Mouse (Mus musculus) hindbrain, postnatal 0 days (tissue): Measurements from ENCODE around the gene Asb2. TPM values are rescaled to one million over a fixed set of nuclear protein-coding genes. Genes with fewer than 3 reads are reported as not detected.
A peak's percentile ranks its signal among the peaks of the same experiment; 100 is the strongest.

Source experiments
- ATAC-seq: fragments of 200-750 bp; cut with Nextera tagmentation; 2 replicates; pipeline ENCODE4 v1.8.0; 2017; ENCODE audit warnings: mild to moderate bottlenecking, moderate TSS enrichment, moderate library complexity
- DNase-seq: peaks from one replicate; pipeline ENCODE4 v3.0.0-alpha.2; 2015; ENCODE audit warnings: low spot score
- H3K27ac ChIP-seq: fragments of 300-500 bp; sonication (generic); 2 replicates; pipeline ENCODE4 v1.5.1; 2014; ENCODE audit warnings: mild to moderate bottlenecking
- H3K27me3 ChIP-seq: fragments of 300-500 bp; sonication (generic); 2 replicates; pipeline ENCODE4 v1.6.1; 2014; ENCODE audit warnings: low read length, mixed read lengths; ENCODE audit not compliant: insufficient read depth
- H3K36me3 ChIP-seq: fragments of 300-500 bp; sonication (generic); 2 replicates; pipeline ENCODE4 v1.6.1; 2014; ENCODE audit warnings: low read length, mixed read lengths; ENCODE audit not compliant: insufficient read depth
- H3K4me1 ChIP-seq: fragments of 300-500 bp; sonication (generic); 2 replicates; pipeline ENCODE4 v1.6.1; 2014; ENCODE audit warnings: antibody characterized with exemption, low read length, mixed read lengths; ENCODE audit not compliant: insufficient read depth
- H3K4me2 ChIP-seq: fragments of 300-500 bp; sonication (generic); 2 replicates; pipeline ENCODE4 v1.6.1; 2014; ENCODE audit warnings: low read depth, mild to moderate bottlenecking, low read length, moderate library complexity, mixed read lengths
- H3K4me3 ChIP-seq: fragments of 300-500 bp; sonication (generic); 2 replicates; pipeline ENCODE4 v1.5.1; 2014; ENCODE audit warnings: low read length
- H3K9ac ChIP-seq: fragments of 300-500 bp; sonication (generic); replicated peaks from 2 replicates; pipeline ENCODE4 v1.6.1; 2014; ENCODE audit warnings: mild to moderate bottlenecking, low read length, moderate library complexity, mixed read lengths
- H3K9me3 ChIP-seq: fragments of 300-500 bp; sonication (generic); 2 replicates; pipeline ENCODE4 v1.6.1; 2016; ENCODE audit warnings: low read length, mixed read lengths
- CTCF ChIP-seq: IDR thresholded peaks from 2 replicates; pipeline ENCODE4 v1.5.1; 2016; ENCODE audit warnings: antibody characterized with exemption, control low read depth, low read depth
- WGBS: fragments of 180-500 bp; shearing (Covaris S2); extraction: QIAGEN DNeasy Blood & Tissue Kit; methylation state at CpG from one replicate; pipeline ENCODE4 v1.1.7; 2014; 5-methylcytosine and 5-hydroxymethylcytosine counted together
- polyA plus RNA-seq: library from polyadenylated mRNA; unstranded; fragments of >200 nt; fragmentation: Nextera tagmentation; extraction: Ambion mirVana; gene quantifications from 2 replicates; pipeline ENCODE4 v1.2.1, GENCODE M21; 2015
- total RNA-seq: library from RNA; depleted of rRNA; stranded (reverse); fragments of >200 nt; gene quantifications from 2 replicates; pipeline ENCODE4 v1.2.3, GENCODE M21; 2014; rRNA removed

Gene Asb2
- total RNA-seq (3.2 and 4.2 TPM in 2 replicates), polyA plus RNA-seq (1.4 and 1.6 TPM in 2 replicates)

DNA sequence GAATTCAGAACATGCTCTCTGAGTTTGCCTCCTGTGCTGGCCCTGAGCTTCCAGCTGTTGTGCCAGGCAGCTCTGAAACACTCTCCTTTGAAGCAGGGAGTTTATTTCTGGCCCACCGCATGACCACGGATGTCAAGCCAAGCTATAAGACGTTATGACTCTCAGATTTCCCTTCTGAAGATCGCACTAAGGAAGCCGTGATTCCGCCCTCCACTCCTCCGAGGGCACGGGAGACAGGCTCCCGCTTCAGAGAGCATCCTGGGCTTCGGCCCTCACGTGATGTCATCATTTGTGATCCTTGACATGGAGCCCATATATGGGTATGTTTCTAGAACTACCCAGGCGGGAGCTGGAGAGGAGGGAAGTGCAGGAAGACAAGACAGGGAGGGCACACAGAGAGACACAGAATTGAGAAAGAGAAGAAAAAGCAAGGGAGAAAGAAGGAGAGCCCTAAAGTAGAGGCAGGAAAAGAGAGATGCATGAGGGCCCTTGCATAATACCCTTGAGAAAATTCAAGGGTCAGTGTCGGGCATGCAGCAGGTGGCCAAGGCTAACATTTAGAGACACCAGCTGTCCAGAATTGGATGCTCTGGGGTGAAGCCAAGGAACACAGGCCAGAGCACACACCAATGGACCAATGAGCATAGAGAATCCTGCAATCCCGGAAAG is at the start of gene Asb2:
Gene Asb2 (minus strand): TSS at position 256 of the 669 bp plus-strand sequence.
- ATAC-seq (no peak), DNase-seq (no peak)
- H3K9me3 ChIP-seq, result no peaks in the 10 kb centered on the region
- no peaks in the 10 kb centered on the region for H3K36me3 ChIP-seq
- 69% methylated on average over 14 of the region's 14 CpGs for WGBS
- no peaks in the 10 kb centered on the region for H3K27me3 ChIP-seq
- H3K4me2 ChIP-seq, result no peak within 1 kb of the TSS
- H3K4me1 ChIP-seq, result no peaks in the 10 kb centered on the region
- H3K9ac ChIP-seq, result no peak within 1 kb of the TSS
- H3K4me3 ChIP-seq, result no peak within 1 kb of the TSS
- no peak for TF ChIP-seq CTCF
- no peak within 1 kb of the TSS for H3K27ac ChIP-seq

- TF ChIP-seq CTCF, result no peak
- no peaks in the 10 kb centered on the region for H3K4me1 ChIP-seq
- peaks cover 65% of the 10 kb centered on the region for H3K36me3 ChIP-seq
- H3K9me3 ChIP-seq, result no peaks in the 10 kb centered on the region
- no peak overlapping the region for H3K4me2 ChIP-seq
- H3K27me3 ChIP-seq, result no peaks in the 10 kb centered on the region
- H3K4me3 ChIP-seq, result no peak overlapping the region
- H3K27ac ChIP-seq, result no peak overlapping the region
- H3K9ac ChIP-seq, result no peak overlapping the region
- no peak for DNase-seq
- 90% methylated on average over 18 of the region's 18 CpGs for WGBS
- no peak for ATAC-seq
These were observed 48.3 kb upstream of the Asb2 start for GRCm38 (mm10) chr12:103404131-103404530.

DNA sequence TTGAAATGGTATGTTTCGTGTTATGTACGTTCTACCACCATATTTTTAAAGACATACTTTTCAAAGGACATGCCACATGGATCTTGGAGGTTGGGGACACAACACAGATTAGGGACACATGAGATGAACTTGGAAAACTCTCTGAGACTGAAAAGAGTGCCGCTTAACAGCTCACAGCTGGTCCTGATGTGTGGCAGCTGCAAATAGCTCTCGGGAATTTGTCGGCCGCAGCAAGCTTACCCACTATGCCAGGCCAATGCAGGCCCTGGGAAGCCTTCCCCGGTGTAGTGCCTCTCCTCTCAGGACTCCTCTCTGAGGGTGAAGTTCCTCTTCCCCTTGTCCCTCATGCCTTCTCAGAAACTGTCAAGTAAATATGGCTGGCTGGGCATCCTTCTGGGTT is 41.0 kb upstream of the Asb2 start:
- 82% methylated on average over 7 of the region's 7 CpGs for WGBS

DNA sequence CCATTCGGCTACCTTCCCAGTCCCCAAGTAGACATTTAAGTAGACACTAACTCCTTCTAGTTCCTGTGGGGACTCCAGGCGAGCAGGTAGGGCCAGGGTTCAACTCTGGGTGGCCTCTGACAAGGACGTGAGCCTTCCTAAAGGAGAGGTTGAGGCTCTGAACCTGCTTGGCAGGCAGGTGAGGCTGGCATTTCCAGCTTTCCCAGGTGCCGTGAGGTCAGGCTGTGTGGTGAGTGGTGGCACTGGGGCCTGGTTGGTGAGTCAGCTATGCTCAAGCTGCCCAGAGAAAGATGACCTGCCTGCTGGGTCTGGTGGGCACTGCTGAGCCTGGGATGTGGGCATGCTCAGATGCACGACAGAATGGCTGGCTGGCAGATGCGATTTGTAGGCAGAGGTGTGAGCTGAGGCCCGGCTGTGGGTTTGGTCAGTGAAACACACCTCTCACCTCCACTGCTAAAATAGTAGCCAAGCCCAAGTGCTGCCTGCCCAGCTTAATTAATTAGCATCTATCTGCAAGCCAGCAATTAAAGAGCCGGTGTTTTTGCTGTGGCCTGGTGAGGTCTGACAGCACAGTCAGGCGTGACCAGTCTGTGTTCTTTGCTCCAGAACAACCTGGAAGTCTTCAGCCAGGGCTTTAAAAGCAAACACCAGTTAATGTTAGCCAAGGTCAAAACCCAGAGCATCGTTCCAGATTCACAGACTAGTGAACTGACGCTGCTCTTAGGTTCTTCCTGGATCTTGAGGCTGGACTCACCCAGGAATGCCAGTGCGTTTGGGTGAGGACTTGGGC is 39.9 kb upstream of the Asb2 start:
- 80% methylated on average over 12 of the region's 12 CpGs for WGBS
- Histone ChIP-seq H3K9ac (no peak overlapping the region), H3K4me1 (no peaks in the 10 kb centered on the region), H3K9me3 (no peaks in the 10 kb centered on the region), H3K27ac (no peak overlapping the region), H3K36me3 (0 out of 2 replicates have a peak, but pooled peaks cover 3% of the 10 kb centered on the region), H3K27me3 (no peaks in the 10 kb centered on the region), H3K4me3 (no peak overlapping the region), H3K4me2 (no peak overlapping the region)
- DNase-seq (no peak), ATAC-seq (no peak)
- TF ChIP-seq CTCF, result no peak

More for the DNA sequence above, 41.0 kb upstream of the Asb2 start:
- TF ChIP-seq CTCF, result no peak
- H3K27me3 ChIP-seq, result no peaks in the 10 kb centered on the region
- no peaks in the 10 kb centered on the region for H3K9me3 ChIP-seq
- ATAC-seq (no peak), DNase-seq (no peak)
- no peaks in the 10 kb centered on the region for H3K4me1 ChIP-seq
- no peak overlapping the region for H3K27ac ChIP-seq
- H3K36me3 ChIP-seq, result peaks cover 11% of the 10 kb centered on the region; the same call in 1 of the 2 replicates
- no peak overlapping the region for H3K4me2 ChIP-seq
- no peak overlapping the region for H3K4me3 ChIP-seq
- no peak overlapping the region for H3K9ac ChIP-seq

- Histone ChIP-seq H3K4me2 (no peak overlapping the region), H3K9me3 (no peaks in the 10 kb centered on the region), H3K9ac (no peak overlapping the region), H3K36me3 (no peaks in the 10 kb centered on the region), H3K27me3 (no peaks in the 10 kb centered on the region), H3K27ac (no peak overlapping the region), H3K4me1 (peaks cover 7% of the 10 kb centered on the region; the same call in 1 of the 2 replicates), H3K4me3 (no peak overlapping the region)
- TF ChIP-seq CTCF, result no peak
- no peak for DNase-seq
- no peak for ATAC-seq
- WGBS, result 59% methylated on average over 6 of the region's 6 CpGs
These were observed 37.7 kb upstream of the Asb2 start for GRCm38 (mm10) chr12:103393528-103393927.

- WGBS, result 86% methylated on average over 7 of the region's 7 CpGs
- Histone ChIP-seq H3K4me3 (no peak overlapping the region), H3K4me1 (peaks cover 7% of the 10 kb centered on the region; the same call in 1 of the 2 replicates), H3K36me3 (no peaks in the 10 kb centered on the region), H3K4me2 (no peak overlapping the region), H3K27me3 (no peaks in the 10 kb centered on the region), H3K9ac (no peak overlapping the region), H3K9me3 (no peaks in the 10 kb centered on the region), H3K27ac (no peak overlapping the region)
- no peak for TF ChIP-seq CTCF
- DNase-seq (no peak), ATAC-seq (no peak)
These were observed 35.3 kb upstream of the Asb2 start for GRCm38 (mm10) chr12:103391098-103391497.

DNA sequence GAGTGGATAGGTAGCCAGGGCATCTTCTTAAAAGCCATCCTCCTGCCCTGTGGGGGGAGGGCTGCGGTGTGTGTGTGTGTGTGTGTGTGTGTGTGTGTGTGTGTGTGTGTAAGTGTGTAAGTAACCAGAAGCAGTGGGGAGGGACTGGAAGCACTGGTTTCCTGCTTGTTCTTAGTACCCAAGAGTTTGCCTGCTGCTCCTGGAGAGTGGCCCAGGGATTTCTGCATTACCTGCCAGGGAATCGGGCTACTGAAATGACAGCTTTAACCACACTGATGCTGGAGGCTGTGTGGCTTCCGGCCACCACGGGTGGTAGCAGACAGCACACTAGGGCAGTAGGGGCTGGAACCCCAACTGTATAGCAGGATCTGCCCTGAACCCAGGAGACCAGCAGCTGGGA is 34.2 kb upstream of the Asb2 start:
- Histone ChIP-seq H3K4me2 (0 out of 2 replicates have a peak overlapping the region, but pooled peaks have one; percentile 88), H3K36me3 (no peaks in the 10 kb centered on the region), H3K9me3 (no peaks in the 10 kb centered on the region), H3K4me3 (no peak overlapping the region), H3K27ac (no peak overlapping the region), H3K9ac (no peak overlapping the region), H3K4me1 (peaks cover 7% of the 10 kb centered on the region; the same call in 1 of the 2 replicates), H3K27me3 (no peaks in the 10 kb centered on the region)
- DNase-seq (no peak), ATAC-seq (no peak)
- no peak for TF ChIP-seq CTCF
- 68% methylated on average over 4 of the region's 4 CpGs for WGBS
